Mouse (Mus musculus) midbrain, embryonic 10.5 days (tissue): ENCODE data around the gene Tenm2. TPM values are rescaled to one million over a fixed set of nuclear protein-coding genes. Genes with fewer than 3 reads are reported as not detected.

Source experiments
- DNase-seq: peaks from one replicate; pipeline ENCODE4 v3.0.0-alpha.2; 2017; ENCODE audit warnings: low spot score
- H3K27ac ChIP-seq: fragments of 300-500 bp; sonication (generic); replicated peaks from 2 replicates; pipeline ENCODE4 v1.5.1; 2016; ENCODE audit warnings: mild to moderate bottlenecking
- H3K27me3 ChIP-seq: fragments of 300-500 bp; sonication (generic); 2 replicates; pipeline ENCODE4 v1.6.1; 2016; ENCODE audit warnings: low read depth, mild to moderate bottlenecking; ENCODE audit not compliant: poor library complexity, severe bottlenecking
- H3K36me3 ChIP-seq: fragments of 300-500 bp; sonication (generic); 2 replicates; pipeline ENCODE4 v1.6.1; 2016; ENCODE audit warnings: mild to moderate bottlenecking, moderate library complexity
- H3K4me1 ChIP-seq: fragments of 300-500 bp; sonication (generic); 2 replicates; pipeline ENCODE4 v1.6.1; 2016
- H3K4me3 ChIP-seq: fragments of 300-500 bp; sonication (generic); 2 replicates; pipeline ENCODE4 v1.5.1; 2016; ENCODE audit warnings: mild to moderate bottlenecking, moderate library complexity
- H3K9me3 ChIP-seq: fragments of 300-500 bp; sonication (generic); replicated peaks from 2 replicates; pipeline ENCODE4 v1.6.1; 2016; ENCODE audit warnings: mild to moderate bottlenecking
- WGBS: fragments of 180-500 bp; shearing (Covaris S2); methylation state at CpG from one replicate; pipeline ENCODE4 v1.1.7; 2016; 5-methylcytosine and 5-hydroxymethylcytosine counted together
- polyA plus RNA-seq: library from polyadenylated mRNA; unstranded; fragments of >200 nt; fragmentation: Nextera tagmentation; extraction: Ambion mirVana; gene quantifications from 2 replicates; pipeline ENCODE4 v1.2.1, GENCODE M21; 2016

Gene Tenm2
- polyA plus RNA-seq, 1 experiment from 2014 or later = 4.2 TPM

GRCm38 (mm10) chr11:36250111-36250510, 985.7 kb downstream of the Tenm2 start:
- no peak for DNase-seq
- 32% methylated on average over 7 of the region's 7 CpGs for WGBS

GRCm38 (mm10) chr11:36246152-36246551, 989.6 kb downstream of the Tenm2 start:
- DNase-seq = no peak
- no peaks in the 10 kb centered on the region for H3K27me3 ChIP-seq
- H3K36me3 ChIP-seq = no peaks in the 10 kb centered on the region
- H3K4me3 ChIP-seq = no peak overlapping the region
- H3K4me1 ChIP-seq = peaks cover 20% of the 10 kb centered on the region
- H3K27ac ChIP-seq = no peak overlapping the region
- whole genome bisulfite sequencing = 87% methylated on average over 3 of the region's 3 CpGs
- no peaks in the 10 kb centered on the region for H3K9me3 ChIP-seq

More at GRCm38 (mm10) chr11:36250111-36250510, 985.7 kb downstream of the Tenm2 start:
- H3K27me3 ChIP-seq = no peaks in the 10 kb centered on the region
- no peak overlapping the region for H3K4me3 ChIP-seq
- H3K27ac ChIP-seq = no peak overlapping the region
- peaks cover 17% of the 10 kb centered on the region for H3K4me1 ChIP-seq
- peaks cover 7% of the 10 kb centered on the region for H3K9me3 ChIP-seq
- H3K36me3 ChIP-seq = no peaks in the 10 kb centered on the region

- H3K4me3 ChIP-seq = no peak overlapping the region
- DNase-seq = no peak
- 0 out of 2 replicates have a peak, but pooled peaks cover 10% of the 10 kb centered on the region for H3K4me1 ChIP-seq
- 93% methylated on average over 11 of the region's 11 CpGs for WGBS
- H3K27me3 ChIP-seq = no peaks in the 10 kb centered on the region
- H3K9me3 ChIP-seq = no peaks in the 10 kb centered on the region
- H3K36me3 ChIP-seq = no peaks in the 10 kb centered on the region
- H3K27ac ChIP-seq = no peak overlapping the region
Measured at GRCm38 (mm10) chr11:36244491-36244882, 991.3 kb downstream of the Tenm2 start.

DNA sequence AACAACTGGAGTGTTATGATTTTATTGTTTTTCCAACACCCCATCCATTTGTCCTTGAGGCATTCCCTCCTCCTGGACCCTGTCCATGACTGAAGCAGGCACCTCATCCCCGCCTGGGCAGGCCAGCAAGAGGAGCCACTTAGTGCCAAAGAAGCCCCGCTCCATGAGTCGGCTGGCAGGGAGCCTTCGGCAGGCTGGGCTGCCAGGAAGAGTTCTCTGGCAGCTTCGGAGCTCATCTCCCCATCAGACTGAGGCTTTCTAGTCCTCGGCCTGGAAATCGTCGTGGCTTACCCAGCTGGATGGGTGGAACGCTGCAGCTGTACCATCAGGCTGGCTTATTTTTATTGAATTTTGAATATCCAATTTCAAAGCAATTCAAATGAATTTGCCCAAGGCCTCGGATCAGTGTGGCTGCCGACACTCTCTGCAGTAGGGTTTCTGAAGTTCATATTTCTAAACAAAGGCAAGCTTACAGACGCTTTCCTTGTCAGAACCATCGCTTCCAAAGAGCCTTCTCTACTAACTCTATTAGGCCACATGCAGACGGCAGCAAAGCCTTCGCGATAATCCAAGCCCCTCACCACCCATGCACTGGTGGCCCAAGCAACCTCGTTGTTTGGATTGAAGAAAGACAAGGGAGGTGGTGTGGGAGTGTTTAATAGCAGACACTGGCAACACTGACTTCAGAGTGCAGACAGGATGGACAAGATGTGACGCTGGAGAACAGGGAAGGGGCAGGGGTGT, 991.8 kb downstream of the Tenm2 start:
- H3K27ac ChIP-seq = 0 out of 2 replicates have a peak overlapping the region, but pooled peaks have one; percentile 28

GRCm38 (mm10) chr11:36238890-36239289, 996.9 kb downstream of the Tenm2 start:
- H3K4me1 ChIP-seq = peaks cover 6% of the 10 kb centered on the region; the same call in 1 of the 2 replicates
- 93% methylated on average over 9 of the region's 9 CpGs for WGBS
- no peaks in the 10 kb centered on the region for H3K9me3 ChIP-seq
- DNase-seq = no peak
- H3K4me3 ChIP-seq = no peak overlapping the region
- no peaks in the 10 kb centered on the region for H3K27me3 ChIP-seq
- H3K36me3 ChIP-seq = no peaks in the 10 kb centered on the region
- no peak overlapping the region for H3K27ac ChIP-seq

More for the DNA sequence above, 991.8 kb downstream of the Tenm2 start:
- no peak for DNase-seq
- 79% methylated on average over 18 of the region's 18 CpGs for WGBS
- Histone ChIP-seq H3K4me1 (0 out of 2 replicates have a peak, but pooled peaks cover 10% of the 10 kb centered on the region), H3K4me3 (no peak overlapping the region), H3K27me3 (no peaks in the 10 kb centered on the region), H3K36me3 (no peaks in the 10 kb centered on the region), H3K9me3 (no peaks in the 10 kb centered on the region)

- H3K4me1 ChIP-seq = peaks cover 47% of the 10 kb centered on the region
- H3K9me3 ChIP-seq = no peaks in the 10 kb centered on the region
- H3K36me3 ChIP-seq = no peaks in the 10 kb centered on the region
- H3K27ac ChIP-seq = peak overlapping the region; percentile 23; the same call in 1 of the 2 replicates
- H3K27me3 ChIP-seq = no peaks in the 10 kb centered on the region
- H3K4me3 ChIP-seq = no peak overlapping the region
- WGBS = 86% methylated on average over 11 of the region's 11 CpGs
- DNase-seq = no peak
Measured at GRCm38 (mm10) chr11:36228654-36229053, 1007.1 kb downstream of the Tenm2 start.

- no peak for DNase-seq
- Histone ChIP-seq H3K9me3 (no peaks in the 10 kb centered on the region), H3K36me3 (no peaks in the 10 kb centered on the region), H3K4me3 (no peak overlapping the region), H3K27me3 (no peaks in the 10 kb centered on the region), H3K27ac (peak overlapping the region; percentile 23; the same call in 1 of the 2 replicates), H3K4me1 (peaks cover 47% of the 10 kb centered on the region)
- 72% methylated on average over 6 of the region's 6 CpGs for WGBS
Measured at GRCm38 (mm10) chr11:36228196-36228595, 1007.6 kb downstream of the Tenm2 start.

DNA sequence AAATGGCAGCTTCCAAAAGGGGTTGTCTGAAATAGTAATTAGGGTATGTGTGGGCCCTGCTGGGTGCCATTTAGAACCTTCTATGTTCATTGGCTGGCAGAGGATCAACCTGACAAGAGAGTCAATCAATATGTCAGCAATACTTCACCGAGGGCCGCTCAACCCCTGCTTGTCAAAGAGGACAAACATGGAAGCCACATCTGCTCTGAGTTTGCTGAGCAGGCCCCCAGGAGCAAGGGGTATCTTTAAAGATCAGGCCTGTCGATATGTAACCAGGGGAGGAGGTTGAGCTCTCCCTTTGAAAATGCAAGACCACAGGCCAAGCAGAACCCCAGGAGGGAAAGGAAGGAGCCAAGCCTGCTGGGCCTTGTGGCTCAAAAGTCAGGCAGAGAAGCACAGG, 1009.7 kb downstream of the Tenm2 start:
- H3K27ac ChIP-seq = peak overlapping the region; percentile 38
- whole genome bisulfite sequencing = 53% methylated on average over 3 of the region's 3 CpGs
- peak; percentile 21 for DNase-seq

GRCm38 (mm10) chr11:36223716-36224439, 1011.9 kb downstream of the Tenm2 start:
- H3K4me1 ChIP-seq = peaks cover 66% of the 10 kb centered on the region

More for the DNA sequence above, 1009.7 kb downstream of the Tenm2 start:
- no peak overlapping the region for H3K4me3 ChIP-seq
- peaks cover 58% of the 10 kb centered on the region for H3K4me1 ChIP-seq
- no peaks in the 10 kb centered on the region for H3K9me3 ChIP-seq
- H3K27me3 ChIP-seq = 0 out of 2 replicates have a peak, but pooled peaks cover 7% of the 10 kb centered on the region
- no peaks in the 10 kb centered on the region for H3K36me3 ChIP-seq

DNA sequence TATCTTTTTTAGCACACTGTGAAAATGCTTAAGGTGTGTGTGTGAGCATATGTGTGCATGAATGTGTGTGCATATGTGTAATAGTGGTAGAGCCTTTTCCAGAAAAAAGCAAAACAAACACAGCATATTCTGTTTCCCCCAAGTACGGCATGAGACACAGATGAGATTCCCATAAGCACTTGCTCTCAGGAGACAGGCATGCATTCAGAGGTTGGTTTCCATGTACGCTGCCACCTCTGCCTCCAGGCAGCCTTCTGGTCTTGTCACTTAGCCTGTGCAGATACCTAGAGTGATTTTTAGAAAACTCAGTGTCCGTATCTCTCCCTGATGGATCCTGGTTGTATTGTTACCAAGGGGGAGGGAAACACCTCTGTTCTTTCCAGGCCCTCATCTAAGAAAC, 1013.7 kb downstream of the Tenm2 start:
- DNase-seq = no peak
- H3K27me3 ChIP-seq = 0 out of 2 replicates have a peak, but pooled peaks cover 16% of the 10 kb centered on the region
- 82% methylated on average over 3 of the region's 3 CpGs for WGBS
- peaks cover 49% of the 10 kb centered on the region for H3K4me1 ChIP-seq
- no peak overlapping the region for H3K4me3 ChIP-seq
- peak overlapping the region; percentile 70; the same call in 1 of the 2 replicates for H3K27ac ChIP-seq
- H3K36me3 ChIP-seq = no peaks in the 10 kb centered on the region
- H3K9me3 ChIP-seq = no peaks in the 10 kb centered on the region

More at GRCm38 (mm10) chr11:36223716-36224439, 1011.9 kb downstream of the Tenm2 start:
- no peak overlapping the region for H3K4me3 ChIP-seq
- no peaks in the 10 kb centered on the region for H3K36me3 ChIP-seq
- 84% methylated on average over 7 of the region's 7 CpGs for WGBS
- 0 out of 2 replicates have a peak, but pooled peaks cover 16% of the 10 kb centered on the region for H3K27me3 ChIP-seq
- no peak overlapping the region for H3K27ac ChIP-seq
- no peak for DNase-seq
- H3K9me3 ChIP-seq = no peaks in the 10 kb centered on the region

- Histone ChIP-seq H3K4me3 (peak overlapping the region; percentile 36), H3K4me1 (peaks cover 43% of the 10 kb centered on the region), H3K27me3 (0 out of 2 replicates have a peak, but pooled peaks cover 16% of the 10 kb centered on the region), H3K36me3 (no peaks in the 10 kb centered on the region), H3K27ac (peak overlapping the region; percentile 70), H3K9me3 (no peaks in the 10 kb centered on the region)
- DNase-seq = peak; percentile 86
- 14% methylated on average over 10 of the region's 10 CpGs for WGBS
Measured at GRCm38 (mm10) chr11:36221271-36221975, 1014.3 kb downstream of the Tenm2 start.

DNA sequence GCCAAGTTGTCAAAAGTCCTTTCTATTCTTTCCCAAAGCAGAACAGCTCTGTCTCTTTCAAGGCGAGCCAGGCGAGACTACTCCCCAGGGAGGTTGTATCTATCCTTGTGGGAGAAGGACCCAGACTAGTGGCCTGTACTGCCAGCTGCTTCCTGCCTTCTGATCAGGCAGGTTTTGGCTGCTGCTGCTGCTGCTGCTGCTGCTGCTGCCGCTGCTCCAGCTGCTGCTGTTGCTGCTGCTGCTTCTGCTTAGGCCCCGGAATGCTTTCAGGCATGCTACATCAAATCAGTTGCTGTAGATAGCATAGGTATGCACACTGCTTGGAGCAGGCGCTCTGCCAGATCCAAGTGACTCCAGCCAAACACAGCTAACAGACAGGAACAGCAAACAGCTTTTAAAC, 1015.1 kb downstream of the Tenm2 start:
- Histone ChIP-seq H3K9me3 (no peaks in the 10 kb centered on the region), H3K27me3 (0 out of 2 replicates have a peak, but pooled peaks cover 16% of the 10 kb centered on the region), H3K36me3 (no peaks in the 10 kb centered on the region), H3K4me3 (no peak overlapping the region), H3K27ac (peak overlapping the region; percentile 71), H3K4me1 (peaks cover 36% of the 10 kb centered on the region)
- 16% methylated on average over 5 of the region's 5 CpGs for WGBS
- peak; percentile 22 for DNase-seq
